Mouse (Mus musculus): Measurements from ENCODE around the gene Fhad1. TPM values are rescaled to one million over a fixed set of nuclear protein-coding genes. Genes with fewer than 3 reads are reported as not detected.

Gene Fhad1
- polyA plus RNA-seq, 1 experiment from 2014 or later = 0.64 TPM

DNA sequence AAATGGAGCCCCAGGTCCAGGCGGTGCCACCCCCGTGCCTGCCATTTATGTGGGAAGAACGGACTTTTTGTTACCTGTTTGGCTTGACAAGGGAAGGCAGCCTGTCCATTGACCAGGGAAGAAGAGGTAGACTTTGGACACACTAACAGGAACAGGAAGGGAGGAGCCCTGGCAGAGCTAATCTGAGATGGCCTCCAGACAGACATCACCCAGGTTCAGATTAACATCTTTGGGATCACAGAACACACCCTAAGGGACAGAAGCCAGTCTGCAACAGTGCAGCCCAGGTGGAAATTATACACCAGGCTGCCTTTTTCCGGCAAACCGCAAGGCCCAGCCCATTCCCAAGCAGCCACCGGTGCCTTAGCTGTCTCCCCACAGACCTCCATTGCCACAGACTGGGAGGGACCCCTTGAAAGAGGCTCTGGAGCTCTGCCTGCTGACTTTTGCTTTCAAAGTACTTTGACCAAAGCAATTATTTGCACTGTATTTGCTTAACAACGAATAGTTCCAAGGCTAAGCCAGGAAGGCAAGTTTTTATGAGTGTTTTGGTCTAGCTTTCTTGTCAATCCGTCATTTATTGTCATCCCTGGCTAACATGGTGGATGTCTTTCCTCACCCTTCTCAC lies 121.6 kb downstream of the Fhad1 start:
- Histone ChIP-seq H3K9me3 (ENCODE audit: control insufficient read depth, low read length) (no peaks in the 10 kb centered on the region), H3K36me3 (ENCODE audit: control insufficient read depth, insufficient read depth, low read length) (no peaks in the 10 kb centered on the region), H3K4me1 (ENCODE audit: control insufficient read depth, insufficient read depth, low read length) (no peaks in the 10 kb centered on the region), H3K27ac (replicated peaks; ENCODE audit: low read depth, low read length) (no peak overlapping the region), H3K27me3 (ENCODE audit: control insufficient read depth, insufficient read depth, low read length) (no peaks in the 10 kb centered on the region), H3K4me2 (ENCODE audit: low read depth, severe bottlenecking) (no peak overlapping the region), H3K9ac (ENCODE audit: low read length) (no peak overlapping the region), H3K4me3 (ENCODE audit: low read depth, low read length) (no peak overlapping the region)
- 81% methylated on average over 8 of the region's 8 CpGs for WGBS
- no peak for DNase-seq (ENCODE audit: low spot score)
- ATAC-seq (ENCODE audit: insufficient number of reproducible peaks, low FRiP score, low TSS enrichment, low read depth) = no peak

DNA sequence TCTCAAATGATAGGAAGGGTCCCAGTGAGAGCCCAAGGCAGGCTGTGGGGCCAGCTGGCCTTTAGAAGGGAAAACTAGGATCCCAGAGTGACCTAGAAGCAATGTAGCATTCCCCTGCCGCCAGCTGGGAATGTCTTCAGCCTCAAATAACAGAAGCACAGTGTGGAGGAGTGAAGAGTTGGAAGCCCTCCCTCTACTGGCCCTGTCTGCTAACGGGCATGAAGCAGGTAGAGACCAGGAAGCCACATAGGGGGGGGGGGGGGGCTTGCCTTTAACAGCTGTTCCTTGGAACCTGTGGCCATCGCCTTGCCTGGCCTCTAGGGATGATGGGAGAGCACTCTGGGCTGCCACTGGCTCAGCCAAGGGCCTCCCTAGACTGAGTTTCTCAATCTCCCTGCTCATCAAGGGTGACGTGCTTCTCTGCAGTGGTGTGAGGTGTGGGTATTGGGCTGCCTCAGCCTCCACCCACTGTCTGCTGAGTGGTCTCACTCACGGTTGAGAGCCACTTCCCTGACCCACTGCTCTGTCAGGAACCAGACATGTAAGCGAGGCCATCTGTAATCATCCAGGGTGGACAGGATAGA lies 128.4 kb downstream of the Fhad1 start:
- Histone ChIP-seq H3K36me3 (ENCODE audit: control insufficient read depth, insufficient read depth, low read length) (no peaks in the 10 kb centered on the region), H3K27ac (replicated peaks; ENCODE audit: low read depth, low read length) (no peak overlapping the region), H3K9ac (ENCODE audit: low read length) (no peak overlapping the region), H3K9me3 (ENCODE audit: control insufficient read depth, low read length) (no peaks in the 10 kb centered on the region), H3K4me1 (ENCODE audit: control insufficient read depth, insufficient read depth, low read length) (no peaks in the 10 kb centered on the region), H3K27me3 (ENCODE audit: control insufficient read depth, insufficient read depth, low read length) (no peaks in the 10 kb centered on the region), H3K4me3 (ENCODE audit: low read depth, low read length) (no peak overlapping the region), H3K4me2 (ENCODE audit: low read depth, severe bottlenecking) (no peak overlapping the region)
- peak; percentile 57; the same call in 1 of the 2 replicates for ATAC-seq (ENCODE audit: insufficient number of reproducible peaks, low FRiP score, low TSS enrichment, low read depth)
- WGBS = 43% methylated on average over 6 of the region's 6 CpGs
- peak; percentile 32 for DNase-seq (ENCODE audit: low spot score)

DNA sequence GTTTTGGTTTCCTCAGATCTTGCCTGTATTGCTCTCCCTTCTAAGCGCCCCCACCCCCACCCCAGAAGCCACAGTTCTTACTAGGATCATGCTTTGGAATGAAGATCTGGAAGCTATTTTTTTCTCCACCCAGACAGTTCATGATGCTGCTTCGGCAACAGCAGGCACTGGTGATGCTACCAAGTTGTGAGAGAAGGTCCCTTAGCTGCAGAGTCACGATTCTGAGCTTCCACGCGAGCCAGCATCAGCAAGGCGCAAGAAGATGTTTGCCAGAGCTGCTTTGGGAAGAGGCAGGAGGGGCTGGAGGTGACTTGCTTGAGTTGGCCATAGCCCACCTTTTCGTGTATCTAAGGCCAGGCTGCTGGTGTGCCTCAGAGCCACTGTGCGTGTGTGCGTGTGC lies 129.4 kb downstream of the Fhad1 start:
- no peaks in the 10 kb centered on the region for H3K4me1 ChIP-seq (ENCODE audit: control insufficient read depth, insufficient read depth, low read length)

DNA sequence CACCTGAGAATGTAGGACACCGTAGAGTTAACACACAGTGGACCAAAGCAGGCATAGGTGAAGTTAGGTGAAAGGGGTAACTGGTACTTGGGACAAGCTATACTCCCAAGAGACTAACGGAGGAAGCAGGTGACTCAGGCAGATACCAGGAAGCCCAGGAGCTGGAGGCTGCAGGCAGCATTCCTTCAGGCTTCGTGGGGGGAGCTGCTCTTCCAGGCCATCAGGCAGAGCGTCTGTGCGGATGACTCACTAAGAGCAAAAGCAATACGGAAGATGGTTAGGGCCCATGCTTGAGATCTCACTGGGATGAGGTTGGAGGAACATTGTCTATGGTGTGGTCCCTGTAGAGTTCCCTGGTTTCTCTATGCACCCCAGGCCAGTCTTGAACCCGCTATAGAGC lies 132.0 kb downstream of the Fhad1 start:
- Histone ChIP-seq H3K4me3 (ENCODE audit: low read depth, low read length) (no peak overlapping the region), H3K27ac (replicated peaks; ENCODE audit: low read depth, low read length) (no peak overlapping the region), H3K9ac (ENCODE audit: low read length) (no peak overlapping the region), H3K27me3 (ENCODE audit: control insufficient read depth, insufficient read depth, low read length) (no peaks in the 10 kb centered on the region), H3K9me3 (ENCODE audit: control insufficient read depth, low read length) (no peaks in the 10 kb centered on the region), H3K36me3 (ENCODE audit: control insufficient read depth, insufficient read depth, low read length) (no peaks in the 10 kb centered on the region), H3K4me2 (ENCODE audit: low read depth, severe bottlenecking) (no peak overlapping the region), H3K4me1 (ENCODE audit: control insufficient read depth, insufficient read depth, low read length) (no peaks in the 10 kb centered on the region)
- ATAC-seq (ENCODE audit: insufficient number of reproducible peaks, low FRiP score, low TSS enrichment, low read depth) (no peak), DNase-seq (ENCODE audit: low spot score) (no peak)
- 85% methylated on average over 7 of the region's 7 CpGs for WGBS

More for the DNA sequence above, 129.4 kb downstream of the Fhad1 start:
- no peaks in the 10 kb centered on the region for H3K36me3 ChIP-seq (ENCODE audit: control insufficient read depth, insufficient read depth, low read length)
- WGBS = 54% methylated on average over 9 of the region's 9 CpGs
- H3K27me3 ChIP-seq (ENCODE audit: control insufficient read depth, insufficient read depth, low read length) = no peaks in the 10 kb centered on the region
- ATAC-seq (ENCODE audit: insufficient number of reproducible peaks, low FRiP score, low TSS enrichment, low read depth) (no peak), DNase-seq (ENCODE audit: low spot score) (no peak)
- H3K27ac ChIP-seq (replicated peaks; ENCODE audit: low read depth, low read length) = no peak overlapping the region
- no peak overlapping the region for H3K4me2 ChIP-seq (ENCODE audit: low read depth, severe bottlenecking)
- H3K9me3 ChIP-seq (ENCODE audit: control insufficient read depth, low read length) = no peaks in the 10 kb centered on the region
- H3K9ac ChIP-seq (ENCODE audit: low read length) = no peak overlapping the region
- H3K4me3 ChIP-seq (ENCODE audit: low read depth, low read length) = no peak overlapping the region

DNA sequence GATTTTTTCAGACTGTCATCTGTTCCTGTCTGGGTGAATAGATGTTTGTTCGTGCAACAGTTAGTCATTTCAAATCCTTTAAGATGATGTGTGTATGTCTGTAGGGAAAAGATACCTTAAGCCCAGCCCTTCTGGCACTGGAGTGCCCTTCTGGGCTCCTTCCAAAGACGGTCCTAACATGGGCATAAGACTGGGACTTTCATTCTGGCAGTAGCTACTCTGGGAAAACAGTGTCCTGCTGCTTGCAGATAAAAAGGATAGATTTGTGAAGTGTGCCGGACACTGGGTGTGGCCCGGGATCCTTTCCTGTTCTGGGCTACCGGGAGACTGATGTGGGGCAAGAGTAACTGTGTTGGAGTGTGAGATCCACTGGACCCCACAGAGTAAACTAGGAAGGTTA lies 132.9 kb downstream of the Fhad1 start:
- H3K4me1 ChIP-seq (ENCODE audit: control insufficient read depth, insufficient read depth, low read length) = no peaks in the 10 kb centered on the region
- ATAC-seq (ENCODE audit: insufficient number of reproducible peaks, low FRiP score, low TSS enrichment, low read depth) = no peak
- no peak overlapping the region for H3K9ac ChIP-seq (ENCODE audit: low read length)
- no peaks in the 10 kb centered on the region for H3K27me3 ChIP-seq (ENCODE audit: control insufficient read depth, insufficient read depth, low read length)
- DNase-seq (ENCODE audit: low spot score) = no peak
- no peak overlapping the region for H3K4me3 ChIP-seq (ENCODE audit: low read depth, low read length)
- H3K4me2 ChIP-seq (ENCODE audit: low read depth, severe bottlenecking) = no peak overlapping the region
- no peaks in the 10 kb centered on the region for H3K36me3 ChIP-seq (ENCODE audit: control insufficient read depth, insufficient read depth, low read length)
- no peaks in the 10 kb centered on the region for H3K9me3 ChIP-seq (ENCODE audit: control insufficient read depth, low read length)
- H3K27ac ChIP-seq (replicated peaks; ENCODE audit: low read depth, low read length) = no peak overlapping the region
- WGBS = 77% methylated on average over 5 of the region's 5 CpGs

DNA sequence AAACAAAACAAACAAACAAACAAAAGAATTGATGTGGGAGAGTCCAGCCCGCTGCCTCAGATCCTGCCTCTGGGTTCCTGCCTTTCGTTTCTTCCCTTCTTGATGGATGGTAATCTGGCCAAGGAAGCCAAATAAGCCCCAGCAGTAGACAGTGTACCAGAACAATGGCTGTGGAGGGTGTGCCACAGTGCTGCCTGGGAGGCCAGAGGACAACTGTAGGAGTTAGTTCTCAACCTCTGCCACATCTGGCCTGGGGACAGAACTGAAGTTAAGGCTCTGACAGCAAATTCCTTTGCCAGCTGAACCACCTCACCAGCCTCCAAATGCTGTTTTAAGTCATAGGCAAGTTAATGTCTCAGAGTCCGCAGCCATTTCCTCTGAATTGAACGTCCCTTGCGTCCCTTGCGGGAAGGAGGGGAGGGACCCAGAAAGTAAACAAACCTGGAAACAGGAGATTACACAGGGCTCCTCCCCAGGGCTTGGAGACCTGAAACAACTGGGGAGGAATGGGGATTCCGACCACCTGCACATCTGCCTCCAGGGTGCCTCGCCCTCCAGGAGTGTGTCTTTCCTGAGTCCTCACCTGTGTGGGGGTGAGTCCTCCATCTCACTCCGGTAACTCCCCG lies 133.5 kb downstream of the Fhad1 start:
- H3K27ac ChIP-seq (replicated peaks; ENCODE audit: low read depth, low read length) = no peak overlapping the region
- DNase-seq (ENCODE audit: low spot score) (no peak), ATAC-seq (ENCODE audit: insufficient number of reproducible peaks, low FRiP score, low TSS enrichment, low read depth) (no peak)
- no peak overlapping the region for H3K9ac ChIP-seq (ENCODE audit: low read length)
- H3K27me3 ChIP-seq (ENCODE audit: control insufficient read depth, insufficient read depth, low read length) = no peaks in the 10 kb centered on the region
- no peaks in the 10 kb centered on the region for H3K9me3 ChIP-seq (ENCODE audit: control insufficient read depth, low read length)
- no peak overlapping the region for H3K4me2 ChIP-seq (ENCODE audit: low read depth, severe bottlenecking)
- no peaks in the 10 kb centered on the region for H3K36me3 ChIP-seq (ENCODE audit: control insufficient read depth, insufficient read depth, low read length)
- H3K4me1 ChIP-seq (ENCODE audit: control insufficient read depth, insufficient read depth, low read length) = no peaks in the 10 kb centered on the region
- no peak overlapping the region for H3K4me3 ChIP-seq (ENCODE audit: low read depth, low read length)
- 64% methylated on average over 10 of the region's 10 CpGs for WGBS

DNA sequence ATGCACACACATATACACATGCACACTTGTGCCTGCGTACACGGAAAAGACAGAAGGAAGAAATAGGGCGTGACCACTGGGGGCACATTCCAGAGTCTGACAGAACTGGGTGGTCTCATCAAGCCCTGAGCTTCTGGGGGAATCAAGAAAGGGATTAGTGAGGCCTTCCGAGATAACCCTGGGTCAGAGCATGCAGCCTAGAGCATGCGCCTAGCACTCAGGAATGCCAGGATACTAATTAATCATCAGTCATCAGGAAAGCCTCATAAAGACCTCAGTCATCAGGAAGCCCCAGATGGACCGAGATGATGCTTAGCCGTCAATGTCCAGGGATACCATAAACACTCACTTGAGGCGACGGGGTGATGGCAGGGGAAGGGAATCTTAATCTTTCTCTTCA lies 135.0 kb downstream of the Fhad1 start:
- H3K36me3 ChIP-seq (ENCODE audit: control insufficient read depth, insufficient read depth, low read length) = no peaks in the 10 kb centered on the region

DNA sequence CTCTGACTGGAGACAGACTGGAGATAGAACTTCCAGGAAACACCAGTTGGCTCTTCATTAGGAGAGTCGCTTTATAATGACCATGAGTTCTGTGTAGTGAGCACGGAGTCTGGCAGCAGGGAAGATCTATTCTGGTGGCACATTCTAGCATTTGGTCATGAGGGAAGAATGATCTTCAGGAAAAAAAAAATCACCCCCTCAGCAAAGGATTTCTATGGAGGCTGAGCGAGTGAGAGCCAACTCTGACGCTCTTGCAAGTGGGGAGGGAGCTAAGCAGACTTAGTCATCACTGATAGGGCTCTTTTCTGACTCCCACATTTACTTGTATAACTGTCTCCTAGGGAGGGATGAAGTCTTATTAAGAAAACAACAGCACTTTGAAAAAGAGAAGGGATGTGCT lies 135.8 kb downstream of the Fhad1 start:
- H3K9ac ChIP-seq (ENCODE audit: low read length) = no peak overlapping the region
- ATAC-seq (ENCODE audit: insufficient number of reproducible peaks, low FRiP score, low TSS enrichment, low read depth) (no peak), DNase-seq (ENCODE audit: low spot score) (no peak)
- H3K27me3 ChIP-seq (ENCODE audit: control insufficient read depth, insufficient read depth, low read length) = no peaks in the 10 kb centered on the region
- H3K27ac ChIP-seq (replicated peaks; ENCODE audit: low read depth, low read length) = no peak overlapping the region
- peaks cover 4% of the 10 kb centered on the region; the same call in 1 of the 2 replicates for H3K4me1 ChIP-seq (ENCODE audit: control insufficient read depth, insufficient read depth, low read length)
- H3K4me3 ChIP-seq (ENCODE audit: low read depth, low read length) = no peak overlapping the region
- H3K36me3 ChIP-seq (ENCODE audit: control insufficient read depth, insufficient read depth, low read length) = no peaks in the 10 kb centered on the region
- H3K9me3 ChIP-seq (ENCODE audit: control insufficient read depth, low read length) = no peaks in the 10 kb centered on the region
- 84% methylated on average over 4 of the region's 4 CpGs for WGBS
- no peak overlapping the region for H3K4me2 ChIP-seq (ENCODE audit: low read depth, severe bottlenecking)

More for the DNA sequence above, 135.0 kb downstream of the Fhad1 start:
- H3K4me1 ChIP-seq (ENCODE audit: control insufficient read depth, insufficient read depth, low read length) = peaks cover 4% of the 10 kb centered on the region; the same call in 1 of the 2 replicates
- H3K27me3 ChIP-seq (ENCODE audit: control insufficient read depth, insufficient read depth, low read length) = no peaks in the 10 kb centered on the region
- H3K4me2 ChIP-seq (ENCODE audit: low read depth, severe bottlenecking) = no peak overlapping the region
- H3K4me3 ChIP-seq (ENCODE audit: low read depth, low read length) = no peak overlapping the region
- 30% methylated on average over 9 of the region's 9 CpGs for WGBS
- ATAC-seq (ENCODE audit: insufficient number of reproducible peaks, low FRiP score, low TSS enrichment, low read depth) = no peak
- no peaks in the 10 kb centered on the region for H3K9me3 ChIP-seq (ENCODE audit: control insufficient read depth, low read length)
- no peak overlapping the region for H3K27ac ChIP-seq (replicated peaks; ENCODE audit: low read depth, low read length)
- no peak overlapping the region for H3K9ac ChIP-seq (ENCODE audit: low read length)
- DNase-seq (ENCODE audit: low spot score) = no peak
